Mouse (Mus musculus) spleen, adult 2 months (tissue): ENCODE results near the gene Med12l.

ENCODE experiments used
- CTCF ChIP-seq: fragments of 200-500 bp; IDR thresholded peaks from 2 replicates; pipeline ENCODE4 v1.5.1; 2011; ENCODE audit warnings: mild to moderate bottlenecking, inconsistent platforms; ENCODE audit not compliant: insufficient read depth, insufficient read length, insufficient replicate concordance; ENCODE audit errors: extremely low read depth
- POLR2A ChIP-seq: fragments of 200-500 bp; IDR thresholded peaks from 2 replicates; pipeline ENCODE4 v1.6.1; 2011; ENCODE audit warnings: low read depth, low read length, inconsistent platforms

- no peak for TF ChIP-seq CTCF
- no peak for TF ChIP-seq POLR2A
These were observed 538 bp downstream of the Med12l start for GRCm38 (mm10) chr3:59005996-59006730.
